Mouse (Mus musculus): ENCODE data around the gene Cyp2c23.

Cyp2c23 gene

DNA sequence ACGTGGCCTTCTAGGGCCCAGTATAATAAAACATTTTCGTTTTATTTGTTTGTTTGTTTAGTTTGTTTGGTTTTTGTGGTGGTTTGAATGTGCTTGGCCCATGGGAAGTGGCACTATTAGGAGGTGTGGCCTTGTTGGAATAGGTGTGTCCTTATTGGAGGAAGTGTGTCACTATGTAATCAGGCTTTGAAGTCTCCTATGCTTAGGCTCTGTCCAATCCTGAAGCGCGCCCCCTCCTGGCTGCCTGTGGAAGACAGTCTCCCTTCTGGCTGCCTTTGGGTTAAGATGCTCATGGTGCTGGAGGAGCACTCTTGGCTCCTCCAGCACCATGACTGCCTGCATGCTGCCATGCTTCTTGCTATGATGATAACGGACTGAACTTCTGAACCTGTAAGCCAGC is 5.9 kb downstream of the Cyp2c23 start:
- DNase-seq: peak; percentile 37

DNA sequence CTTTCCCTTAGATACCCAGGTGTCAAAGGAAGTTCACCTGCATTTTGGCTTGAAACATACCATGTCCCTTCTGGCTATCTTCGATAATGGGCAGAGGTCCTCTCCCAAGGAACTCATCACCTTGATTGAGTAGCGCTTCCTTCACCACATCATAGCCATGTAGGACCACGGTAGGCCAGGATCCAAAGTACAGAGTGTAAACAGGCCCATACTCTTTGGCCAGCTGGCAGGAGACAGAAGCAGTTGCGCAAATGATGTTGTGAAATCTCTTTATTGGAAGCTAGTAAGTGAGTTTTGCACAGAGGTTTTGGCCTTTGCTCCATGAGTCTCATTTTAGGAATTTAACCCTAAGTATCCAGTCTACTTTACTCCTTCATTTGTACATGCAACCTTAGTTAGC is 7.5 kb downstream of the Cyp2c23 start:
- no peak for DNase-seq

- DNase-seq: no peak
Observed at GRCm38 (mm10) chr19:44019739-44020138, 9.3 kb downstream of the Cyp2c23 start.

DNA sequence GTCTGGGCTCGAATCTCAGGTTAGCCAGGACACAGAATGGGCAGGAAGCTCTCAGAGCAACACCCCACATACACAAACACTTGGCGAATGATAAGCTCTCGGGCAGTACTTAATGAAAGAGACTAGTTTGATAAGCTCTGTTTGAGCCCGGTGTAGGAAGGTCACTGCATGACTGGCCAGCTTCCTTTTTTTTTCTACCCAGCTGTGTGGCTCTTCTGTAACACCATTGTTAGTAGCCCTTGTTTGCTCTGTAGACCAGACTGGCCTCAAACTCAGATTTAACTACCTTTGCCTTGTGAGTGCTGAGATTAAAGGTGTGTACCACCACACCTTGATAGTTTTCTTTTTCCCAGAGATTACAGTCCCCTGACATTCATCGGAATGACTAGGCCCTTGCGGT is 15.1 kb downstream of the Cyp2c23 start:
- DNase-seq: no peak

DNA sequence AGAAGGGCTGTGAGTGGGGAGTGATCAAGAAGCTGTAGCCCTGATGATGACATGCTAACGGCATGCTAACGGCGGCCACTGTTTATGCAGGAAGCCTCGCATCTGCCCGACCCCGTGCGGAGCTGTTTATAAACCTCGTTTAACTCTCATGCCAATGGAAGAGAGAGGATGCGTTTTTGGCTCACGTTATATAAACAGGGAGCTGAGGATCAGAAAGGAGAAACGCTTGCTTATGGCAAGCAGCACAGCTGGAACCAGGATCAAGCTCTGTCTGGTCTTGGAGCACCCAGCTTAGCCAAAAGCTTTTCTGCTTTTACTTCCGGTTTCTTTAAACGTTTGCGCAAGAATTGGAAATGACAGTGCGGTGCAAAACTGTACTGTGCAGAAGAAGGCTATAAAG is 20.2 kb downstream of the Cyp2c23 start:
- DNase-seq: no peak

- no peak for DNase-seq
Observed at GRCm38 (mm10) chr19:44007186-44007585, 21.8 kb downstream of the Cyp2c23 start.

GRCm38 (mm10) chr19:44005025-44005424 is 24.0 kb downstream of the Cyp2c23 start:
- DNase-seq: no peak

GRCm38 (mm10) chr19:44004261-44004660 is 24.7 kb downstream of the Cyp2c23 start:
- no peak for DNase-seq

DNA sequence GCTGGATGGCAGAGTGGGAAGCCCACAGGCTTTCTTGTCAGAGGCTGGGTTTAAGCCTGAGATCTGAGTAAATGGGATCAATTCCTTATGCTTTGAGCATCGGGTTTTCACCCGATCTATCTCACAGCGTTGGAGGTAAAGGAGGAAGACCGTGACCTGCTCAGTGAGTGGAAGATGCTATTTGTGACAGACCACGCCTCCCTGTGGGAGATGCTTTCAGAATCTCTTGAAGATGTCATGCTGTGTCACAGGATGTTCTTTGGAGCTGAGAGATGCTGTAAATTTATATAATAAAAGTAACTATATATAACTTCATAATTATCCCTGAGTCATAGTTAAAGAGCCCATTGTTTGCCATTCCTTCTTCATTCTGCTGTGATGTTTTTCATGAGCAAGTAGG is 28.3 kb downstream of the Cyp2c23 start:
- DNase-seq: no peak

DNA sequence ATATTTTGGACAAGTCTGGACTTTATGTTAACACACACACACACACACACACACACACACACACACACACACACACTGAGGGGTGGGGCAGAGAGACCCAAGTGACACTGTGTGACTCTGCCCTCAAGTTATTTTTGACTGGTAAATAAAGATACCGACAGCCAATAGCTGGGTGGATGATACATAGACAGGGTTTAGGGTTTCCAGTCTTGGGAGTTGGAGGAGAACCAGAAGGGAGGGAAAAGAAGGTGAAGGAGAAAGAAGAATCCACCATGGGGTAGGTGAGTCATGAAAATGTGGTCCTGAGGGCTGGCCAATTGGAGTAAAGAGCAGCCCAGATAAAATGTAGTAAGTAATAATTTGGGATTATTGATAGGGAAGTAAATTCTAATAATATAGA is 28.9 kb downstream of the Cyp2c23 start:
- no peak for DNase-seq

DNA sequence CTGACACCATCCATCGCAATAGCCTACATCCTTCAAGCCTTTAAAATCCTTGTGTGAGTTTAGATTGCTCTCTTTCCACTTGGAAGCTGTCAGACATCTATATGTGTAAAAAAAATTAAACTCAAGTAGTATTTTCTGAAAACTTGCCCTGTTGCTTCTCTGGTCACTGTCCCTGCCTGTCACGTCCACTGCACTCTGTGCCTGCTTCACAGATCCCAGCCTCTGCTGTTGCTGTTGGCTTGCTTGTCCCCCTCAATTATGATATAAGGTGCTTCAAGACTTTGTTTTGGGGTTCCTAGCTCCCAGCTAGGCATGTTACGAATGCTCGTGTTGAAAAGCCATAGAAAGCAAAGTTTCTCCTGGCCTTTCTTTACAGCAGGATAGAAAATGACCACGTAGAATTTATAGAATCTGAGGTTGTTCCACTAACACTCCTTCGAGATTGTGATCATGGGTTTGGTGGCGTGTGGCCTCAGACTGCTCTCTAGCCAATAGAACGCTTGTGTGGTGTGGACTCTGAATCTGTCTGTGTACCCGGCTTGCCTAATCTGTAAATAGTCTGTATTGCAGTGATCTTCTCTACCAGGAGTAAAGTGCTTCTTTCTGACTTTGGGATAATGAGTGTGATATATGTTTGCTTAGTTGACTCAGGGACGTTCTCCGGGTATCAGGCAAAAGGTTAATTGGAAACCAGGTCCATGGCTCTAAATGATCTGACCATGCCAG is 30.0 kb downstream of the Cyp2c23 start:
- DNase-seq: no peak

GRCm38 (mm10) chr19:43998101-43998500 is 30.9 kb downstream of the Cyp2c23 start:
- DNase-seq: no peak

- DNase-seq: no peak
Observed at GRCm38 (mm10) chr19:43995427-43995826, 33.6 kb downstream of the Cyp2c23 start.

- no peak for DNase-seq
Observed at GRCm38 (mm10) chr19:43992464-43992863, 36.5 kb downstream of the Cyp2c23 start.

- DNase-seq: no peak
Observed at GRCm38 (mm10) chr19:43990362-43990761, 38.6 kb downstream of the Cyp2c23 start.

DNA sequence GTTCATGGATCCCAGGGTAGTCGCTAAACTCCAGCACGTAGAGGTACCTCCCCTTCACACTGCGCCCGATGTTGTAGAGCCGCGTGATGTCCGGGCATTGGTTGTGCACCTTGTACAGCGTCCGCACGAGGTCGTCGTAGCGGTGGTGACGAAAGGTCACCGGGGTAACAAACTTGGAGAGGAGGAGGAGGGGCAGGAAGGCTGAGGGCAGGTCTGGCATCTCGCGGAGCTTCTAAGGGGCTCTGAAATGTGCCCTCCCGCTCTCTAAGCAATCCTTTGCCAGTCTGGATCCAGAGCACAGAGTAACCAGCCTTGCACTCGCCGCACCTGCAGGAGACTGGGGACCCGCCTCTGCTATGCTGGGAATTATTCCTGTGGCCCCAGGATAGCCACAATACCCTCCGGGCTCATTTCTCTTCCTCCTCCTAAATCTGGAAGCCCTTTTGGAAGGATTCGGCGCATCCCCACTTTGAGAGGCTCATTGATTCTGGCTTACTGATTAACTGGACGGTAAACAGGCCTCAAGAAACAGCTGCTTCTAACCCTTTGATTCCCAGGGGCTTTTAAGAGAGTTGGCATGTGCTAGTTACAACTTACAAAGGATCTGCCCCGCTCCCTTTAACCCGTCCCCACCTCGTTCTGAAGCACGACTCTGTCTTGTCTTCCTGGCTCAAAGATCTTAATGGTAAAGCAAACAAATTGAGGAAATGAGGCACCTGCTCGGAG is 42.8 kb downstream of the Cyp2c23 start, which contains the start of gene Cpn1:
Gene Cpn1 (minus strand): TSS at position 488 of the 726 bp plus-strand sequence.
- peak; percentile 30 for DNase-seq

DNA sequence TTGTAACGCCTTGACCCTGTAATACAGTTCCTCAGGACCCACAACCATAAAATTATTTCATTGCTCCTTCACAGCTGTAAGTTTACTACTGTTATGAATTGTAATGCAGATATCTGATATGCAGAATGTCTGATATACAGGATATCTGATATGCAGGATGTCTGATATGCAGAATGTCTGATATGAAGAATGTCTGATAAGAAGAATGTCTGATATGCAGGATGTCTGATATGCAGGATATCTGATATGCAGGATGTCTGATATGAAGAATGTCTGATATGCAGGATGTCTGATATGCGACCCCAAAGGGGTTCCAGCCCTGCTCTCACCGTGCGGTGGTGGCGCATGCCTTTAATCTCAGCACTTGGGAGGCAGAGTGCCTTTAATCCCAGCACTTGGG is 47.0 kb downstream of the Cyp2c23 start:
- DNase-seq: no peak

DNA sequence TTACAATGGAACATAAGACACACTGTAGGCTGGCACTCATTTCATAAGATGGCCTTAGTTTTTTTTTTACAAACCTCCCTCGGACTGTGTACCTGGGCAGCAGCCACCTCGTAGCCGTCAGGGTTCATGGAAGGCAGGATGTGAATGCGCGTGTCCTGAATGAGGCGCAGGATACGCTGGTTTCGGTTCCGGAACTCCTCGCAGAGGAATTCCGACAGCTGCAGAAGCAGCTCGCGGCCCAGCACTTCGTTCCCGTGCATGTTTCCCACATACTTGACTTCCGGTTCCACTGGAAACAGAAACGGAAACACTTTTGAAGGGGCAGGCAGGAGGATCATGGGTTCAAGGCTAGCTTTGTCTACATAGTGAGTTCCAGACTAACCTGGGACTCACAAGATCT is 48.3 kb downstream of the Cyp2c23 start:
- no peak for DNase-seq

DNA sequence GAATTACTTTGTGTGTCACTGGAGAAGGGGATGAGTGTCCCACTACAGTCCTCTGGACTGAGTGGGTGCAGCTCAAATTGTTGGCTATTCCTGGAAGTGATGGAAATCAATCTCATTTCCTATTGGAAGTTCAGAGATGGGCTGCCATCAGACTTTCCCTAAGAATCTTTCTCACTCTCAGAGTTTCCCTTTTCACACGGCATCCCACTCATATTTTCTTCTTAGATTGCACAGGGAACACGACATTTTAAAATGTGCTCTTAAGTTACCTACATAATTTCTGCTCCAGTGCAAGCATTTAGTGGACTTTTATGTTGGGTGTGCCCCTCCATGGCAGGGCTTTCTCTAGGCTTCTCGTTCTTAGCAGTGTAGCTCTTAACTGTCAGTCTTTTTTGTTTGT is 51.2 kb downstream of the Cyp2c23 start:
- DNase-seq: no peak

GRCm38 (mm10) chr19:43976661-43977060 is 52.3 kb downstream of the Cyp2c23 start:
- DNase-seq: no peak

- no peak for DNase-seq
Observed at GRCm38 (mm10) chr19:43974221-43974620, 54.8 kb downstream of the Cyp2c23 start.

DNA sequence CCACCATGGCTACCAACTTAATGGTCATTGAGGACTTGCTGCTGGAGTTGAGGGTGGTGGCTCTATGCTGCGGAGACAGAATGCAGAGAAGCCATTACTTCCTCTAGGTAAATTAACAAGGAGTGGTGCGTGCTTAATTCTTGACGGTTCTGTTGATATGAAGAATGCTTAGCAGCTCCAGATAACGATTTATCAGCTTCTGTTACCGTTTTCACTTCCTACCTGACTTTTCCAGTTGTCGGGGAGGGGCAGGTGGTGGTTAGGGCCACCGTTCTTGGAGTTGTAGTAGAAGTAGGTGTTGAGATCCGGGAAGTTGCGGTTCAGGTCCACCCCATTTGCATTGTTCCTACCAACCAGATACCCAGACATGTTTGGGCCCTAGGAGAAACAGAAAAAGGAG is 55.3 kb downstream of the Cyp2c23 start:
- no peak for DNase-seq

DNA sequence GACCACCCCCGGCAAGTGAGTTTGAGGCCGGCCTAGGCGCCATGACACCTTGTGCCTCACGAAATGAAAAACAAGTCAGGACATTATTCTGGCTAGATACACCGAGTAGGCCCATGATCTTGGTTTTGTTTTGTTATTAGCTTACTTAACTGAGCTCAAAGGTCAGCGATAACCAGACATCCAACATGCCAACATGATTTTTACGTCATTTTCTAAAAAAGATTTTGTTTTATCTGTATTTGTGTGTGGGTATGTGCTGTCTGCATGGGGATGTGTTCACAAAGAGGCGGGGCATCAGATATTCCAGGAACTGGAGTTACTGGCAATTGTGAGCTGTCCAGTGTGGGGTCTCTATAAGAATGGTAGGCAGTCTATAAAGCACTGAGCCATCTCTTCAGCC is 56.9 kb downstream of the Cyp2c23 start:
- no peak for DNase-seq

- DNase-seq: no peak
Observed at GRCm38 (mm10) chr19:43968436-43969026, 60.5 kb downstream of the Cyp2c23 start.
